In the genomic region with DNA sequence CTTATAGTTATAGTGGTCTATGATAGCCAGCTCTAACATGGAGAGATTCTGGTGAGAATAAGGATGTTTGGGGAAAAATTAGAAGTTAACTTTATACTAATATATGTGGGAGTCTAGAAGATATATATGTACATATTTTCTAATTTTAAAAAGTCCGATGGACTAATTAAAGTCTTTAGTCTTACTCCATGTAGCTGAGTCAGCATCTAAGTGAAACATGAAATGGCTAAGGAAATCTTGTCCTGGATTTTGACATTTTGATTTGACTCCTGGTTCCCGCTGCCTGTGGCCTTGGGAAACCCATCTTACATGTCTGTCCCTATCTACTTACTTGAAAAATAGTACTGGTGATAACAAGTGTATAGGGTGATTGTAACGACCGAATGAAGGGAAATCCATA, we compare ENCODE assay signal across 33 mouse cellular contexts. TPM values are rescaled to one million over a fixed set of nuclear protein-coding genes. Genes with fewer than 3 reads are reported as not detected.
"Had no signal": no experiment of that assay in that cellular context is flagged by ENCODE, and none has a peak within 500 bp of the region (broad histone marks: within the 10 kb centered on the region; RNA-seq: fewer than 3 reads in every experiment).

No protein-coding gene starts in this region.

- DNase-seq: cerebellum, adult 8-10 months; cerebellum, adult 9-10 months; cerebellum, adult 9-11 months; cerebellum, postnatal 10 days; cerebellum, postnatal 14 days; cerebellum, postnatal 25 days; cerebellum, postnatal 36 days; embryo, embryonic 11 days; forebrain, postnatal 0 days; gastrocnemius, adult 2 months; gastrocnemius, postnatal 10 days; gastrocnemius, postnatal 14 days; gastrocnemius, postnatal 25 days; gastrocnemius, postnatal 36 days; heart, adult 18-20 months; heart, adult 2 months had no signal

- H3K9me3 ChIP-seq: embryonic facial prominence, embryonic 10.5 days; embryonic facial prominence, embryonic 12.5 days; embryonic facial prominence, embryonic 13.5 days; embryonic facial prominence, embryonic 15.5 days; forebrain, embryonic 10.5 days; forebrain, embryonic 12.5 days; forebrain, embryonic 13.5 days; forebrain, embryonic 15.5 days had no signal

- ATAC-seq: forebrain, embryonic 13.5 days; forebrain, embryonic 14.5 days; forebrain, embryonic 15.5 days; forebrain, embryonic 16.5 days; forebrain, postnatal 0 days had no signal

- H3K4me2 ChIP-seq: embryonic facial prominence, embryonic 12.5 days; forebrain, embryonic 12.5 days; forebrain, embryonic 13.5 days; forebrain, embryonic 15.5 days had no signal

- H3K27ac ChIP-seq: embryonic facial prominence, embryonic 10.5 days; embryonic facial prominence, embryonic 12.5 days; embryonic facial prominence, embryonic 13.5 days; embryonic facial prominence, embryonic 15.5 days; forebrain, embryonic 10.5 days; forebrain, embryonic 12.5 days; forebrain, embryonic 13.5 days; forebrain, embryonic 15.5 days; gastrocnemius, adult 2 months; heart, adult 2 months had no signal

- H3K4me3 ChIP-seq: embryonic facial prominence, embryonic 10.5 days; embryonic facial prominence, embryonic 12.5 days; embryonic facial prominence, embryonic 13.5 days; embryonic facial prominence, embryonic 15.5 days; erythroblast, embryonic 14.5 days; forebrain, embryonic 10.5 days; forebrain, embryonic 12.5 days; forebrain, embryonic 13.5 days; forebrain, embryonic 15.5 days; gastrocnemius, adult 2 months; heart, adult 2 months had no signal

- H3K36me3 ChIP-seq: embryonic facial prominence, embryonic 10.5 days; embryonic facial prominence, embryonic 12.5 days; embryonic facial prominence, embryonic 13.5 days; embryonic facial prominence, embryonic 15.5 days; forebrain, embryonic 10.5 days; forebrain, embryonic 12.5 days; forebrain, embryonic 15.5 days had no signal

- H3K9ac ChIP-seq: embryonic facial prominence, embryonic 12.5 days; embryonic facial prominence, embryonic 13.5 days; embryonic facial prominence, embryonic 15.5 days; forebrain, embryonic 12.5 days; forebrain, embryonic 13.5 days; forebrain, embryonic 15.5 days; forebrain, postnatal 0 days had no signal

RNA-seq across cellular contexts. Expression of gene Gpc5, which starts 1.5 kb away (rescaled TPM):
- total RNA-seq: common myeloid progenitor, adult 5-6 weeks; gastrocnemius, adult 18-20 months; gastrocnemius, adult 2 months; gastrocnemius, adult 8-10 months; gastrocnemius, postnatal 14 days; gastrocnemius, postnatal 25 days; gastrocnemius, postnatal 36 days; gastrocnemius, postnatal 4 days; granulocyte monocyte progenitor cell, adult 5-6 weeks; heart, adult 18-20 months; heart, adult 2 months; heart, adult 8-10 months had no signal
- polyA plus RNA-seq: erythroblast, embryonic 14.5 days; heart, adult 2 months had no signal
